Mouse (Mus musculus) heart, embryonic 16.5 days (tissue): ENCODE data around the gene Oscp1. TPM values are rescaled to one million over a fixed set of nuclear protein-coding genes. Genes with fewer than 3 reads are reported as not detected.

Source experiments
- ATAC-seq: fragments of 200-750 bp; cut with Nextera tagmentation; replicated peaks from 2 replicates; pipeline ENCODE4 v1.8.0; 2017; ENCODE audit warnings: moderate number of reproducible peaks; ENCODE audit not compliant: insufficient read depth, low FRiP score; ENCODE audit errors: extremely low read depth
- H3K27ac ChIP-seq: fragments of 300-500 bp; sonication (generic); 2 replicates; pipeline ENCODE4 v1.5.1; 2014; ENCODE audit warnings: mild to moderate bottlenecking, low read length, control low read depth, moderate library complexity
- H3K27me3 ChIP-seq: fragments of 300-500 bp; sonication (generic); 2 replicates; pipeline ENCODE4 v1.6.1; 2014; ENCODE audit warnings: low read length, mixed read lengths; ENCODE audit not compliant: control insufficient read depth, insufficient read depth
- H3K36me3 ChIP-seq: fragments of 300-500 bp; sonication (generic); 2 replicates; pipeline ENCODE4 v1.6.1; 2014; ENCODE audit not compliant: control insufficient read depth, insufficient read depth
- H3K4me1 ChIP-seq: fragments of 300-500 bp; sonication (generic); 2 replicates; pipeline ENCODE4 v1.6.1; 2014; ENCODE audit warnings: low read length, mixed read lengths; ENCODE audit not compliant: control insufficient read depth, insufficient read depth
- H3K4me2 ChIP-seq: fragments of 300-500 bp; sonication (generic); 2 replicates; pipeline ENCODE4 v1.6.1; 2014; ENCODE audit warnings: low read depth, mild to moderate bottlenecking, control low read depth, low read length
- H3K4me3 ChIP-seq: fragments of 300-500 bp; sonication (generic); 2 replicates; pipeline ENCODE4 v1.5.1; 2014; ENCODE audit warnings: mild to moderate bottlenecking, control low read depth, low read length
- H3K9ac ChIP-seq: fragments of 300-500 bp; sonication (generic); 2 replicates; pipeline ENCODE4 v1.6.1; 2014; ENCODE audit warnings: low read length, control low read depth
- H3K9me3 ChIP-seq: fragments of 300-500 bp; sonication (generic); replicated peaks from 2 replicates; pipeline ENCODE4 v1.6.1; 2016; ENCODE audit warnings: low read length; ENCODE audit not compliant: control insufficient read depth
- WGBS: fragments of 180-500 bp; shearing (Covaris S2); extraction: QIAGEN DNeasy Blood & Tissue Kit; methylation state at CpG from one replicate; pipeline ENCODE4 v1.1.7; 2014; 5-methylcytosine and 5-hydroxymethylcytosine counted together
- polyA plus RNA-seq: library from polyadenylated mRNA; unstranded; fragments of >200 nt; fragmentation: Nextera tagmentation; extraction: Ambion mirVana; gene quantifications from 2 replicates; pipeline ENCODE4 v1.2.1, GENCODE M21; 2015

Gene Oscp1
- polyA plus RNA-seq, 1 experiment from 2014 or later = 8.3 TPM

- Histone ChIP-seq H3K4me2 (no peak overlapping the region), H3K4me1 (peaks cover 52% of the 10 kb centered on the region), H3K4me3 (no peak overlapping the region), H3K27me3 (no peaks in the 10 kb centered on the region), H3K27ac (no peak overlapping the region), H3K36me3 (0 out of 2 replicates have a peak, but pooled peaks cover 3% of the 10 kb centered on the region), H3K9ac (no peak overlapping the region), H3K9me3 (no peaks in the 10 kb centered on the region)
- no peak for ATAC-seq
- 17% methylated on average over 6 of the region's 6 CpGs for WGBS
Measured at GRCm38 (mm10) chr4:126113943-126114342, 55.6 kb downstream of the Oscp1 start.

GRCm38 (mm10) chr4:126115411-126115810 is 57.0 kb downstream of the Oscp1 start:
- no peak overlapping the region for H3K27ac ChIP-seq
- no peak for ATAC-seq
- H3K4me3 ChIP-seq = no peak overlapping the region
- no peaks in the 10 kb centered on the region for H3K27me3 ChIP-seq
- H3K9ac ChIP-seq = no peak overlapping the region
- H3K36me3 ChIP-seq = 0 out of 2 replicates have a peak, but pooled peaks cover 3% of the 10 kb centered on the region
- WGBS = 87% methylated on average over 9 of the region's 9 CpGs
- H3K4me2 ChIP-seq = no peak overlapping the region
- H3K4me1 ChIP-seq = peaks cover 37% of the 10 kb centered on the region
- no peaks in the 10 kb centered on the region for H3K9me3 ChIP-seq

GRCm38 (mm10) chr4:126115871-126116521 is 57.6 kb downstream of the Oscp1 start:
- H3K27ac ChIP-seq = no peak overlapping the region
- peaks cover 31% of the 10 kb centered on the region for H3K4me1 ChIP-seq
- no peak for ATAC-seq

DNA sequence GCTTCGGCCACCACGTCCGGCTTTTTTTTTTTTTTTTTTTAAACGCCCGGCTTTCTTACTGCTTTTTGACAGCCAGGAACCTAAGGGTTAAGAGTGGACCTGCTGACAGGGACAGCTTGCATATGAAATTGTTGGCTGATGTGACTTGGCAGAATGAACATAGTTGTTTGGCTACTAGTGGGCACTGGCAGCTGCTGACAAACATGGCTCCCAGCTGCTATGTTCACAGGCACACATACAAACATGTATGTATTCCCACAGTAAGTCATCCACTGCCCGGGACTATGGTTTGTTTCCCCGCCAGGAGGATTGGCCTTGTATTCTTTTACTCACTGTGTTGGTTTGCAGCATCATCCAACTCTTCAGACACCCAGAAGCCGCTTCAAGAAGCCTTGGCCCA is 58.8 kb downstream of the Oscp1 start:
- Histone ChIP-seq H3K36me3 (peaks cover 12% of the 10 kb centered on the region), H3K27me3 (no peaks in the 10 kb centered on the region), H3K9ac (no peak overlapping the region), H3K9me3 (peaks cover 6% of the 10 kb centered on the region), H3K4me1 (peaks cover 22% of the 10 kb centered on the region), H3K4me3 (no peak overlapping the region), H3K4me2 (no peak overlapping the region), H3K27ac (no peak overlapping the region)
- no peak for ATAC-seq
- 86% methylated on average over 8 of the region's 8 CpGs for WGBS

More at GRCm38 (mm10) chr4:126115871-126116521, 57.6 kb downstream of the Oscp1 start:
- H3K4me3 ChIP-seq = no peak overlapping the region
- no peak overlapping the region for H3K9ac ChIP-seq
- H3K27me3 ChIP-seq = no peaks in the 10 kb centered on the region
- WGBS = 65% methylated on average over 6 of the region's 6 CpGs
- peaks cover 5% of the 10 kb centered on the region; the same call in 1 of the 2 replicates for H3K36me3 ChIP-seq
- H3K9me3 ChIP-seq = no peaks in the 10 kb centered on the region; the same call in 1 of the 2 replicates
- H3K4me2 ChIP-seq = no peak overlapping the region

- no peak overlapping the region for H3K9ac ChIP-seq
- H3K36me3 ChIP-seq = peaks cover 12% of the 10 kb centered on the region
- no peak overlapping the region for H3K4me2 ChIP-seq
- H3K27me3 ChIP-seq = no peaks in the 10 kb centered on the region
- H3K9me3 ChIP-seq = peaks cover 6% of the 10 kb centered on the region
- no peak for ATAC-seq
- 81% methylated on average over 4 of the region's 4 CpGs for WGBS
- H3K4me1 ChIP-seq = peaks cover 21% of the 10 kb centered on the region
- H3K27ac ChIP-seq = no peak overlapping the region
- no peak overlapping the region for H3K4me3 ChIP-seq
Measured at GRCm38 (mm10) chr4:126118651-126119050, 60.3 kb downstream of the Oscp1 start.

DNA sequence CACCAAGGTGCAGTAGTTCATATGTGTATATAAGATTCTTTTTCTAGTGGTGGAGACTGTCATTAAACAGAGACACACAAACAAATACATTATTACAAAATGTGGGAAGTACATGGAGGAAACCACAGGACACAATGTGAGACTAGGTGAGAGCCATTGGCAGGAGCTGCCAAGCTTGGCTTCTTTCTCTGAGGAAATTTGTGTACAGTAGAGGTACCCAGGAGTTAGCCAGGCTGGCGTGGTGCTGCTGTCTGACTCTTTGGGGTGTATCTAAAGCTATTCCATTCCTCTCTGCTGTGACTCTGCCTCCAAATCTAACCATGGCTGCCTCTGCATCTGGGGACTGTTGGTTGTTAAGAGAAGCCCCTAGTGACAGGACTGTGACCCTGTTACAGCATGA is 60.7 kb downstream of the Oscp1 start:
- Histone ChIP-seq H3K27me3 (no peaks in the 10 kb centered on the region), H3K27ac (no peak overlapping the region), H3K4me1 (peaks cover 18% of the 10 kb centered on the region), H3K9ac (no peak overlapping the region), H3K4me3 (no peak overlapping the region), H3K9me3 (peaks cover 6% of the 10 kb centered on the region), H3K36me3 (peaks cover 15% of the 10 kb centered on the region), H3K4me2 (no peak overlapping the region)
- no peak for ATAC-seq
- 76% methylated on average over 1 of the region's 1 CpGs for WGBS

GRCm38 (mm10) chr4:126120052-126120451 is 61.7 kb downstream of the Oscp1 start:
- Histone ChIP-seq H3K36me3 (peaks cover 22% of the 10 kb centered on the region), H3K27ac (no peak overlapping the region), H3K4me3 (no peak overlapping the region), H3K27me3 (no peaks in the 10 kb centered on the region), H3K9me3 (peaks cover 6% of the 10 kb centered on the region), H3K4me1 (peaks cover 15% of the 10 kb centered on the region), H3K4me2 (no peak overlapping the region), H3K9ac (no peak overlapping the region)
- 89% methylated on average over 5 of the region's 5 CpGs for WGBS
- ATAC-seq = no peak

- no peak overlapping the region for H3K9ac ChIP-seq
- peaks cover 24% of the 10 kb centered on the region for H3K36me3 ChIP-seq
- H3K9me3 ChIP-seq = peaks cover 6% of the 10 kb centered on the region
- no peak for ATAC-seq
- no peak overlapping the region for H3K4me3 ChIP-seq
- 82% methylated on average over 2 of the region's 2 CpGs for WGBS
- no peak overlapping the region for H3K27ac ChIP-seq
- peaks cover 13% of the 10 kb centered on the region for H3K4me1 ChIP-seq
- no peak overlapping the region for H3K4me2 ChIP-seq
- no peaks in the 10 kb centered on the region for H3K27me3 ChIP-seq
Measured at GRCm38 (mm10) chr4:126120506-126120905, 62.1 kb downstream of the Oscp1 start.

DNA sequence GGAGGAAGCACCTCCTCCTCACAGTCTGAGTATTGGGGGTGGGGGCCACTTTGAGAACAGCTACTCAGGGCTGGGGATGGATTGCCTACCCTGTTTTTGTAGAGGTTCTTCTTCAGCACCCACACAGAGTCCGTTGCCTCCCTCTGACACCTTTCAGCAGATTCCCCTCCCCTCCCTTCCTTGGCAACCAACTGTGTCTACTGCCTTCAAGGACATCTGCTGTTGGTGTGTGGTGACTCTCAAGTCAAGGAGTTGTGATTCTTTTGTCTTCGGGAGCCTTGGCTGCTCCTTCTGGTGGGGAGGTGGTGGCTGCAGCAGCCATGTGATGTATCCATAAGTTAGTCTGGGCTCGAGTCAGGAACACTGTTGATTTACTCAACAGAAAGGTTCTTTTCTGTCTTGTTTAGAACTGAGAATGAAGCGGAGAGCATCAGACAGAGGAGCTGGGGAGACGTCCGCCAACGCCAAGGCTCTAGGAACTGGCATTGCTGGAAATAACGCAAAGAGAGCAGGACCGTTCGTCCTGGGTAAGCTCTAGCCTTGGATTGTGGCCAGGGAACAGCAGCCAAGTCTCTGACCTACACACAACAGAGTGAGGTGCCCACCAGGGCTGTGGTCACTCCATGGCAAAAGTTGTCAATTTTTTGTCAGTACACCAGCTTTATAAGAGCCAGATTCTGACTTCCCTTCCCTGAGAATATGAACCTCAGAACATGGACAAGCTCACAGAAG is 65.1 kb downstream of the Oscp1 start:
- WGBS = 52% methylated on average over 10 of the region's 10 CpGs
- Histone ChIP-seq H3K9me3 (peaks cover 6% of the 10 kb centered on the region), H3K4me1 (peaks cover 7% of the 10 kb centered on the region), H3K4me3 (no peak overlapping the region), H3K27ac (no peak overlapping the region), H3K36me3 (peaks cover 36% of the 10 kb centered on the region), H3K4me2 (no peak overlapping the region), H3K9ac (no peak overlapping the region), H3K27me3 (no peaks in the 10 kb centered on the region)
- ATAC-seq = no peak
